Mouse (Mus musculus) lung, embryonic 16.5 days (tissue): ENCODE measurements around the gene Nup188. TPM values are rescaled to one million over a fixed set of nuclear protein-coding genes. Genes with fewer than 3 reads are reported as not detected.

ENCODE experiments used
- ATAC-seq: fragments of 200-750 bp; cut with Nextera tagmentation; 2 replicates; pipeline ENCODE4 v1.8.0; 2017; ENCODE audit warnings: low read depth, mild to moderate bottlenecking, moderate library complexity
- H3K27ac ChIP-seq: fragments of 300-500 bp; sonication (generic); 2 replicates; pipeline ENCODE4 v1.5.1; 2014; ENCODE audit warnings: mild to moderate bottlenecking, control low read depth, low read length
- H3K27me3 ChIP-seq: fragments of 300-500 bp; sonication (generic); 2 replicates; pipeline ENCODE4 v1.6.1; 2014; ENCODE audit warnings: low read depth, low read length, mixed read lengths; ENCODE audit not compliant: control insufficient read depth, insufficient read depth
- H3K36me3 ChIP-seq: fragments of 300-500 bp; sonication (generic); 2 replicates; pipeline ENCODE4 v1.6.1; 2014; ENCODE audit warnings: low read length; ENCODE audit not compliant: control insufficient read depth, insufficient read depth
- H3K4me1 ChIP-seq: fragments of 300-500 bp; sonication (generic); replicated peaks from 2 replicates; pipeline ENCODE4 v1.6.1; 2014; ENCODE audit warnings: low read length, mixed read lengths; ENCODE audit not compliant: control insufficient read depth, insufficient read depth
- H3K4me2 ChIP-seq: fragments of 300-500 bp; sonication (generic); 2 replicates; pipeline ENCODE4 v1.6.1; 2014; ENCODE audit warnings: low read depth, low read length, control low read depth
- H3K4me3 ChIP-seq: fragments of 300-500 bp; sonication (generic); 2 replicates; pipeline ENCODE4 v1.5.1; 2014; ENCODE audit warnings: mild to moderate bottlenecking, low read length, control low read depth
- H3K9ac ChIP-seq: fragments of 300-500 bp; sonication (generic); 2 replicates; pipeline ENCODE4 v1.6.1; 2014; ENCODE audit warnings: low read length, control low read depth
- H3K9me3 ChIP-seq: fragments of 300-500 bp; sonication (generic); 2 replicates; pipeline ENCODE4 v1.6.1; 2016; ENCODE audit warnings: low read length; ENCODE audit not compliant: control insufficient read depth
- WGBS: fragments of 180-500 bp; shearing (Covaris S2); extraction: QIAGEN DNeasy Blood & Tissue Kit; methylation state at CpG from one replicate; pipeline ENCODE4 v1.1.7; 2014; 5-methylcytosine and 5-hydroxymethylcytosine counted together
- microRNA-seq: library from miRNA; unstranded; fragments of <30 nt; microRNA quantifications from one replicate; pipeline ENCODE4, GENCODE M21; 2016
- polyA plus RNA-seq: library from polyadenylated mRNA; unstranded; fragments of >200 nt; fragmentation: Nextera tagmentation; extraction: Ambion mirVana; gene quantifications from 2 replicates; pipeline ENCODE4 v1.2.1, GENCODE M21; 2015

Nup188 gene
- polyA plus RNA-seq, 1 experiment from 2014 or later, result 33.6 TPM

DNA sequence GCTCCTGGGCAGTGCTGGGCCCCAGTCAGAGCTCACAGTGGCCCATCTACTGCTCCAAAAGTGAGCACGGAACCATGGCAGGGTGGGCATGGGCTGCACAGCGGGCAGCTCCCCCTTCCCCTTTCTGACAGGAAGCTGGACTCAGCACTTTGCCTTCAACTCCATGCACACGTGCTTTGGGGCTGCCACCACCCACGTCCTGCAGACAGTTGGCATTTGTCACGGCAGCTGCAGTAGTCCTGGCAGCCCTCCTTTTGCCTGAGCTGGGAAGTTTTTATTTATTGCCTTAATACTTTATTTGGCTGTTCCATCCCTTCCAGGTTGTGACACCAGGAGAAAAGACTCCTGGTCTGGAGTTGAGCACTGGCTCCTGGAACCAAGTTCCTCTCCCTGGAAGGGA lies 98.6 kb downstream of the Nup188 start:
- Histone ChIP-seq H3K4me2 (no peak overlapping the region), H3K9ac (no peak overlapping the region), H3K4me3 (no peak overlapping the region), H3K4me1 (no peaks in the 10 kb centered on the region), H3K27me3 (no peaks in the 10 kb centered on the region), H3K27ac (no peak overlapping the region), H3K9me3 (0 out of 2 replicates have a peak, but pooled peaks cover 3% of the 10 kb centered on the region), H3K36me3 (peaks cover 16% of the 10 kb centered on the region)
- no peak for ATAC-seq
- WGBS, result 66% methylated on average over 5 of the region's 5 CpGs

DNA sequence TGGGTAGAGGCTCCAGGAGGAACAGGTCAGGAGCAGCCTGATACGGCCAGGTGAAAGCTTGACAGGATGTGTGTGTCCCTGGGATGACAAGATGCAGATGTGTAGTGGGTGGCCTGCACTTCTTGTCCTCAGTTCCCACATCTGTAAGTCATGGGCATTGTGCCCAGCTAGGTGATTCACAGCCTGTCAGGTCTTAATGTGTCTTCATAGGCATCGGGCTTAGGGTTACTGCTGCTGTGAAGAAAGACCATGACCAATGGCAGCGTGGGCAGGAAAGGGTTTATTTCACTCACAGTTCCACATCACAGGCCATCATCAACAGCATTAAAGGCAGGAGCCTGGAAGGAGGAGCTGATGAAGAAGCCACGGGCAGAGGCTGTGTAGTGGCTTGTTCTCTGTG lies 99.4 kb downstream of the Nup188 start:
- 0 out of 2 replicates have a peak, but pooled peaks cover 3% of the 10 kb centered on the region for H3K9me3 ChIP-seq
- WGBS, result 80% methylated on average over 4 of the region's 4 CpGs
- H3K4me3 ChIP-seq, result no peak overlapping the region
- peaks cover 16% of the 10 kb centered on the region for H3K36me3 ChIP-seq
- ATAC-seq, result no peak
- H3K4me1 ChIP-seq, result no peaks in the 10 kb centered on the region
- no peak overlapping the region for H3K4me2 ChIP-seq
- no peaks in the 10 kb centered on the region for H3K27me3 ChIP-seq
- H3K27ac ChIP-seq, result no peak overlapping the region
- H3K9ac ChIP-seq, result no peak overlapping the region

DNA sequence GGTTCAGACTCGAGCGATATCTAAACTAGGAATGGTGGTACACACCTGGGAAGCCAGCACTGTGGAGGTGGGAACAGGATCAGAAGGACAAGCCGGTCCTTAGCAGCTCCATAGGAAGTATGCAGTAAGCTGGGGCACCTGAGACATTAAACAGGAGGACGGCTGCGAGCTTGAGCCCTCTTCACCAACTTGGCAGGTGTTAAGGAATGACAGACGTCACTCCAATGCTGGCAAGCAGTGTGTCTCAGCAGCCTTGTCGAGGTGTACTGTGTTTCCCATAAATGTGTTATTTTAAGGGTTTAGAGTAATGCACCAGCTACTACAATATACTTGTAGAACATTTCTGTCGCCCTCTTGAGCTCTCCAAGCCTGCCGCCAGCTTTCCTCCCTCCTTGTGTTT lies 100.7 kb downstream of the Nup188 start:
- H3K27me3 ChIP-seq, result no peaks in the 10 kb centered on the region
- H3K4me2 ChIP-seq, result no peak overlapping the region
- no peak for ATAC-seq
- H3K9me3 ChIP-seq, result 0 out of 2 replicates have a peak, but pooled peaks cover 3% of the 10 kb centered on the region
- H3K27ac ChIP-seq, result no peak overlapping the region
- H3K4me1 ChIP-seq, result no peaks in the 10 kb centered on the region
- H3K9ac ChIP-seq, result no peak overlapping the region
- 71% methylated on average over 9 of the region's 9 CpGs for whole genome bisulfite sequencing
- H3K4me3 ChIP-seq, result no peak overlapping the region
- H3K36me3 ChIP-seq, result peaks cover 9% of the 10 kb centered on the region

DNA sequence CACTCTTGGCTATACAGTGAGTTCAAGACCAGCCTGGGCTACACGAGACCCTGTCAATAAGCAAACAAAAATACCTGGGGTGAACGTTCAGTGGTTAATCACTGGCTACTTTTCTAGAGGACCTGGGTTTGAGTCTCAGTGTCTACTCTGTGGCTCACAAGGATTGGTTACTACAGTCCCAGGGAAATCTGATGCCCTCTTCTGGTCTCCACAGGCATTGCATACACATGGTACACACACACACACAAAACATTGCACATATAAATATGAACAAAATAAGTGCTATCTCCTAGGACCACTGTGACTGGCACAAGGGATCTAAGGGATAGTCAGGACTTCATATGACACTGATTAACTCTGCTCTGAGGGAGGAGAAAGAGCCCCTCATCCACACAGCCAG lies 102.8 kb downstream of the Nup188 start:
- H3K9ac ChIP-seq, result no peak overlapping the region
- no peaks in the 10 kb centered on the region for H3K27me3 ChIP-seq
- no peak overlapping the region for H3K27ac ChIP-seq
- no peak for ATAC-seq
- peaks cover 8% of the 10 kb centered on the region for H3K4me1 ChIP-seq
- WGBS, result 86% methylated on average over 2 of the region's 2 CpGs
- H3K36me3 ChIP-seq, result peaks cover 2% of the 10 kb centered on the region; the same call in 1 of the 2 replicates
- 0 out of 2 replicates have a peak, but pooled peaks cover 3% of the 10 kb centered on the region for H3K9me3 ChIP-seq
- H3K4me2 ChIP-seq, result no peak overlapping the region
- no peak overlapping the region for H3K4me3 ChIP-seq

DNA sequence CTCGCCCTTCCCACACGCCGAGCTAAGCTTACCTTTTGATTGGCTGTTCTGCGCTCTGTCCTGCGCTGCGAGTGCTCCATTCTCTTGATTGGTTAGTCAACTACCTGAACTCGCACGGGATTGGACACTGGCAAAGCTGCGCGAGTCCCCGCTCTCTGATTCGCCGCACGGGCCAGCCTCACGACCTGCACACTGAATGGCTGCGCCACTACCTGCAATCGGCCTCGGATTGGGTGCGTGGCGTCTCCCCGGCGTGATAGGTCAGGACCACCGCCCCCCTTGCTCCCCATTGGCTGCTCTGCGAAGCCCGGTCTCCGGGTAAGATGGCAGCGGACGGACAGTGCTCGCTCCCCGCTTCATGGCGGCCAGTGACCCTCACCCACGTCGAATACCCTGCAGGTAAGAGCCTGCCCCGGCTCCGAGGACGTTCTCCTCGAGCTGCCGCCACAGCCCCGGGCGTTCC lies 105.9 kb downstream of the Nup188 start, which contains the start of gene Dolpp1:
TSS of gene Dolpp1 (plus strand) at position 141 of the 463 bp plus-strand sequence.
- H3K9me3 ChIP-seq, result 0 out of 2 replicates have a peak, but pooled peaks cover 3% of the 10 kb centered on the region
- WGBS, result 0% methylated on average over 40 of the region's 40 CpGs
- H3K9ac ChIP-seq, result peak within 1 kb of the TSS; percentile 88
- peaks cover 8% of the 10 kb centered on the region for H3K4me1 ChIP-seq
- H3K4me2 ChIP-seq, result peak within 1 kb of the TSS; percentile 91
- H3K36me3 ChIP-seq, result peaks cover 15% of the 10 kb centered on the region
- peak within 1 kb of the TSS; percentile 97 for H3K27ac ChIP-seq
- H3K27me3 ChIP-seq, result no peaks in the 10 kb centered on the region
- peak; percentile 95 for ATAC-seq
- peak within 1 kb of the TSS; percentile 71 for H3K4me3 ChIP-seq

DNA sequence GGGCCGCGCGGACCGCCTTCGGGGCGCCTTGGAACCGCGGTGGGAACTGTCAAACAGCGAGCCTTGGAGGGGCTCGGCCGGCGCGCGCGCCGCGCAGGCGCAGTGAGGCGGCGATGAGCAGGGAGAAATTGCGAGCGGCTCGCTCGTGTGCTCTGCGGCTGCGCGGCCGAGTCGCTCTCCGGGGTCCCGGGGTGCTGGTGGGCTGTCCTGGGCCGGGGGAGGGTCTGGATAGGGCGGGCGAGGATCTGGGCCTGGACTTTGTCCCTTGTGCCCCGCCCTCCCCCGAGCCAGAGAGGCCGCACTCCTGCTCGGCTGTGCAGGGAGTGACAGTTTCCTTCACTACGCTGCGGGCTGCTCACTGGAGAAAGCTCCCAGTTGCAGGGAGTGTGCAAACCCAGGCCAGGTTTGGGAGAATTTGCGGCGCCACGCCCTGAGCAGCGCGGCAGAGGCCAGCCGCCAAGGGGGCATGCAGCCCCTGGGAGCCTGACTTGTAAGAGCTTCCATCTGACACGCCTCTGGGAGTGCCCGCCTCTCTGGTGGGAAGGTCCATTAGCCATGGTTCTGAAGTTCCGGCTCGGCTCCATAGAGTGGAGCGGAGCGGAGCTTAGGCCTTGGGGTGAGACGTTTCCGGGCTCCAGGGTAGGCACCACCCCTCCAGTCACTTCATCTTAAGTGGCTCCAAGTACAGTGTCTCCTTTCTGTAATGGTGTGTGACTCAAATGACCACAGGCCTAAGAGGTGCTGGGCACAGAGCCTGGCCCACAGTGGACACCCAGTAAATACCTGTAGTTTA lies 106.6 kb downstream of the Nup188 start:
- ATAC-seq, result peak; percentile 70
- Histone ChIP-seq H3K27me3 (no peaks in the 10 kb centered on the region), H3K9ac (peak overlapping the region; percentile 88), H3K9me3 (0 out of 2 replicates have a peak, but pooled peaks cover 3% of the 10 kb centered on the region), H3K4me1 (peaks cover 8% of the 10 kb centered on the region), H3K4me2 (peak overlapping the region; percentile 91), H3K27ac (peak overlapping the region; percentile 97), H3K4me3 (peak overlapping the region; percentile 71), H3K36me3 (peaks cover 21% of the 10 kb centered on the region)
- under 1% methylated on average over 49 of the region's 54 CpGs for WGBS

DNA sequence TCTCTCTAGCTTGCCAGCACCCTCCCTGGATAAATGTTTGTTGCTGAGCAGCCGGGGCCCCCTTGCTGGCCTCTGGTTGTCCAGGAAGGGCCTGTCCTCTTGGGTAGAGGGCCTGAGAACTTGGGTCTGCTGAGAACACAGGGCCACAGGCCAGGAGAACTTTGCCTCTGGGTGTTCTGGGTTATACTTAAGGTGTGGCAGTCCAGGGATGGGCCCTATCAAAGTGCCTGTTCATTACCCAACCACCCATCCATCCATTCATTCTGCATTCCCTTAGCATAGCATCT lies 107.1 kb downstream of the Nup188 start:
- 47% methylated on average over 1 of the region's 1 CpGs for WGBS

More for the DNA sequence above, 107.1 kb downstream of the Nup188 start:
- Histone ChIP-seq H3K9ac (peak overlapping the region; percentile 88), H3K36me3 (peaks cover 26% of the 10 kb centered on the region), H3K4me3 (peak overlapping the region; percentile 71), H3K4me2 (peak overlapping the region; percentile 91), H3K27ac (peak overlapping the region; percentile 97), H3K9me3 (0 out of 2 replicates have a peak, but pooled peaks cover 3% of the 10 kb centered on the region), H3K27me3 (no peaks in the 10 kb centered on the region), H3K4me1 (peaks cover 10% of the 10 kb centered on the region)
- no peak for ATAC-seq

Small RNAs within 50 kb of the gene (microRNA-seq; reads per million reads assigned to microRNA genes)
- not detected for gene Gm47292

Other genes starting within 250 kb of the Nup188 start
- 29.4 and 32.9 TPM in 2 replicates for gene Wdr34, start 237.5 kb upstream of the Nup188 start, polyA plus RNA-seq
- 350 and 369 TPM in 2 replicates for gene Set, start 229.0 kb upstream of the Nup188 start, polyA plus RNA-seq
- 14.2 and 16.7 TPM in 2 replicates for gene Pkn3, start 208.7 kb upstream of the Nup188 start, polyA plus RNA-seq
- gene Zdhhc12, start 192.7 kb upstream of the Nup188 start, polyA plus RNA-seq, result 32.0 and 33.5 TPM in 2 replicates
- 6.1 and 7.8 TPM in 2 replicates for gene Zer1, start 161.8 kb upstream of the Nup188 start, polyA plus RNA-seq
- 5.2 and 5.7 TPM in 2 replicates for gene Tbc1d13, start 152.7 kb upstream of the Nup188 start, polyA plus RNA-seq
- gene Endog, start 114.9 kb upstream of the Nup188 start, polyA plus RNA-seq, result 12.0 and 13.3 TPM in 2 replicates
- gene Spout1, start 107.9 kb upstream of the Nup188 start, polyA plus RNA-seq, result 66.6 TPM in 2 replicates
- gene Kyat1, start 80.5 kb upstream of the Nup188 start, polyA plus RNA-seq, result 12.7 and 12.9 TPM in 2 replicates
- 41.9 and 42.0 TPM in 2 replicates for gene Lrrc8a, start 48.7 kb upstream of the Nup188 start, polyA plus RNA-seq
- 0.16 and 0.18 TPM in 2 replicates for gene Gm28035, start 45.8 kb upstream of the Nup188 start, polyA plus RNA-seq
- 7.4 and 8.2 TPM in 2 replicates for gene Phyhd1, start 20.2 kb upstream of the Nup188 start, polyA plus RNA-seq
- not detected in 2 replicates for gene Gm28038, start 5.4 kb upstream of the Nup188 start, polyA plus RNA-seq
- 30.3 and 31.4 TPM in 2 replicates for gene Dolk, start 63 bp upstream of the Nup188 start, polyA plus RNA-seq
- gene Sh3glb2, start 72.9 kb downstream of the Nup188 start, polyA plus RNA-seq, result 81.5 and 83.9 TPM in 2 replicates
- 23.4 and 24.8 TPM in 2 replicates for gene Miga2, start 77.8 kb downstream of the Nup188 start, polyA plus RNA-seq
- gene Dolpp1, start 105.9 kb downstream of the Nup188 start, polyA plus RNA-seq, result 49.6 and 52.6 TPM in 2 replicates
- 39.3 and 42.4 TPM in 2 replicates for gene Crat, start 129.4 kb downstream of the Nup188 start, polyA plus RNA-seq
- gene Ptpa, start 129.6 kb downstream of the Nup188 start, polyA plus RNA-seq, result 163 TPM in 2 replicates
- gene Ier5l, start 187.8 kb downstream of the Nup188 start, polyA plus RNA-seq, result 1.1 and 1.5 TPM in 2 replicates